Mouse (Mus musculus) heart, postnatal 0 days (tissue): ENCODE results near the gene Olfr655.

ENCODE experiments used
- CTCF ChIP-seq: IDR thresholded peaks from 2 replicates; pipeline ENCODE4 v1.5.1; 2016; ENCODE audit warnings: antibody characterized with exemption, control low read depth, low read depth
- EP300 ChIP-seq: IDR thresholded peaks from 2 replicates; pipeline ENCODE4 v1.6.1; 2016; ENCODE audit warnings: antibody characterized with exemption, low read depth

GRCm38 (mm10) chr7:104601679-104602078, at the start of gene Olfr655:
- TF ChIP-seq CTCF (no peak), EP300 (no peak)
